Mouse (Mus musculus) ES-E14 (cell line): ENCODE measurements at regions not wholly inside any gene's neighbourhood (a gene's known extent, or its start where the extent isn't known, plus 50 kb on each side); places are given as distances from the start of the nearest gene placed in this dataset.

ENCODE experiments used
- HCFC1 ChIP-seq: IDR thresholded peaks from 2 replicates; pipeline ENCODE4 v1.6.1; 2012; ENCODE audit warnings: low read length, inconsistent platforms, borderline replicate concordance; ENCODE audit not compliant: insufficient read depth
- MAFK ChIP-seq: IDR thresholded peaks from 2 replicates; pipeline ENCODE4 v1.6.1; 2014; ENCODE audit warnings: mild to moderate bottlenecking, low read depth, low read length, inconsistent platforms; ENCODE audit not compliant: insufficient read depth
- ZC3H11A ChIP-seq: IDR thresholded peaks from 2 replicates; pipeline ENCODE4 v1.6.1; 2012; ENCODE audit warnings: low read depth, mild to moderate bottlenecking, inconsistent platforms, low read length, borderline replicate concordance
- ZNF384 ChIP-seq: IDR thresholded peaks from 2 replicates; pipeline ENCODE4 v1.6.1; 2012; ENCODE audit warnings: low read depth, low read length, inconsistent platforms

- TF ChIP-seq HCFC1 (no peak), ZC3H11A (no peak), MAFK (no peak), ZNF384 (no peak)
Measured at GRCm38 (mm10) chr7:133438631-133439030, 163.3 kb downstream of the Tex36 start.
